Mouse (Mus musculus) layer of hippocampus, adult 2 months (tissue): ENCODE measurements around the gene Adamts4. TPM values are rescaled to one million over a fixed set of nuclear protein-coding genes. Genes with fewer than 3 reads are reported as not detected.

Experiments used
- DNase-seq, 2 experiments: peaks; one replicate each; pipeline ENCODE4 v3.0.0; 2022; ENCODE audit warnings: low spot score in 2 of 2
- H3K27ac ChIP-seq: fragments of 200-600 bp; 2 replicates; pipeline ENCODE4 v1.8.1; 2022
- H3K4me3 ChIP-seq: fragments of 200-600 bp; 2 replicates; pipeline ENCODE4 v1.8.1; 2022; ENCODE audit warnings: mild to moderate bottlenecking
- CTCF ChIP-seq: fragments of 200-600 bp; conservative IDR thresholded peaks from 2 replicates; pipeline ENCODE4 v1.8.1; 2022; ENCODE audit warnings: antibody characterized with exemption, mild to moderate bottlenecking, moderate library complexity
- total RNA-seq, 2 experiments: library from RNA; stranded (reverse); gene quantifications; 2 replicates each; pipeline ENCODE4 v1.2.3; 2021

Adamts4 gene
- total RNA-seq, 2 experiments from 2014 or later: 9.6 to 10.9 TPM

- no peak for TF ChIP-seq CTCF
- Histone ChIP-seq H3K27ac (peak overlapping the region; percentile 87), H3K4me3 (peak overlapping the region; percentile 70)
- DNase-seq: peak in 1 of 2 experiments; percentile 18
Observed at GRCm38 (mm10) chr1:171221281-171222193, 28.7 kb upstream of the Adamts4 start.

DNA sequence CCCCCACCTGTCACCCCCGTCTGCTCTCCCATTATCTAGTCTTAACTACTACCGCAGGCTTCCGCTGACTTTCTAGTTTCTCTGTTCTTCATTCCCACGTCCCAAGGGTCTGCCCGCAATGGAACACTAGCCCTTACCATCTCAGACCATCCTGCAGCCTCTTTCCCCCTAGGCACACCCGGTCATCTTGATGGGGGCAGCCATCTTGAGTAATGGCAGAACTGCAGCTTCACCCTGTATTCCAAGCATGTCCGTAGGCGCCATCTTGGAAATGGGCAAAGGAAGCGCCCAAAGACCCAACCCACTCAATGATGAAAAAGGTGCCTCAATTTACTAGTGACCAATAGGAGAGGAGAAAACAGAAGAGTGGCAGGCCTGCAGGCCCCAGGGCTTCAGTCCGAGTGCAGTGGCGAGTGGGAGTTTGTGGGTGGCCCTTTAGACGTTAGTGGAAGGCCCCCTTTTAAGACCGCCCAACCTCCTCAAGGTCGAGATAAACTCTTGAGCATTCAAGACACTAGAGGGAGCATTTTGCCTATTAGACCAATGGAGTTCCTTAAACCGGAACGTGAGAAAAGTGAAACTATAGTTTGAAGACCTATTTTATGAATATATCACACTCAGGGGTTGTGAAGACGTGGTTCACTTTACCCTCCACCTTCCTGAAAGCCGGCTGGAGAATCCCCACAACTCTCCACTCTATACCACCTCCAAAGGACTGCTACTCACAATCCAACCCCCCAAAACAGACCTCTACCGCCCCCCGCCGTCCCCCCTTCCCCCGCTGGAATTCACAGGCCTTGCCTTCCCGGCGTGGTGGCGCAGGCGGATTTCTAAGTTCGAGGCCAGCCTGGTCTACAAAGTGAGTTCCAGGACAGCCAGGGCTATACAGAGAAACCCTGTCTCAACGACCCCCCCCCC, 27.7 kb upstream of the Adamts4 start, which contains the start of gene Tomm40l:
Tomm40l (minus strand) TSS at position 277 of the 918 bp plus-strand sequence.
- peak within 1 kb of the TSS; percentile 90 for H3K27ac ChIP-seq
- peak; percentile 89 to 99 for DNase-seq
- TF ChIP-seq CTCF: peak; percentile 84
- H3K4me3 ChIP-seq: peak within 1 kb of the TSS; percentile 70

DNA sequence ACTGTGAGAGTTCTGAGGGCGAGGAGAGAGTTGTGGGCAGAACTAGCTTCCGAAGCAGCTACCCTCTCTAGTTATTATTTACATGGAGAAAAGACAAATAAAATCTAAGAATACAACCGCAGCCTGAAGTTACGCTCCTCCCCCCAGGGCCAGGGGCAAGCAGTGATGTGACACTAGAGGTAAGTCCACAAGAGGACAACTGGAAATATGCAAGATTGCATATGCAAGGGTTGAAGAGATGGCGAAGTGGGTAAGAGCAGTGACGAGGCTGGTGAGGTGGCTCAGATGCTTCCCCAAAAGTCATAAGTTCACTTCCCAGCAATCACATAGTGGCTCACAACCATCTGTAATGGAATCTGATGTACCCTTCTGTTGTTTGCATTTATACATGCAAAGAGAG, 27.1 kb upstream of the Adamts4 start:
- peak overlapping the region; percentile 90; the same call in 1 of the 2 replicates for H3K27ac ChIP-seq
- no peak for DNase-seq
- H3K4me3 ChIP-seq: no peak overlapping the region
- TF ChIP-seq CTCF: no peak

DNA sequence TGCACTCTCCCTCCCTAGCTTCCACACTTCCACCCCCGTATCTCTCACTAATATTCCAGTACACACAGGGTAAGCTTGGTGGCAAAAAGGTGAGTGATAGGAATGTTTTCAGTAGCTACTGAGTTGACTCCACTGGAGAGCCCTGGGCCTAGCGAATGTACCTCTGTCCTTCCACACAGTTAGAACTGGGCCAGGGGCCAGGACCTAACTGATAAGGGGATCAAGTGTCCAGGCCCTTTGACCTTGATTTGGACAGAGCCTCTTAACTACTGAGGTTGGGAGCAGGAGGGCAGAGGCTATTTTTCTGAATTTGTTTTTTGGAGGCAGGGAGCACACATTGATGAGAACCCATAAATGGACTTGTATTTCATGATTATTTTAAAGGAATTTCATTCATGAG, 26.4 kb upstream of the Adamts4 start:
- no peak overlapping the region for H3K27ac ChIP-seq
- no peak overlapping the region for H3K4me3 ChIP-seq
- TF ChIP-seq CTCF: no peak

DNA sequence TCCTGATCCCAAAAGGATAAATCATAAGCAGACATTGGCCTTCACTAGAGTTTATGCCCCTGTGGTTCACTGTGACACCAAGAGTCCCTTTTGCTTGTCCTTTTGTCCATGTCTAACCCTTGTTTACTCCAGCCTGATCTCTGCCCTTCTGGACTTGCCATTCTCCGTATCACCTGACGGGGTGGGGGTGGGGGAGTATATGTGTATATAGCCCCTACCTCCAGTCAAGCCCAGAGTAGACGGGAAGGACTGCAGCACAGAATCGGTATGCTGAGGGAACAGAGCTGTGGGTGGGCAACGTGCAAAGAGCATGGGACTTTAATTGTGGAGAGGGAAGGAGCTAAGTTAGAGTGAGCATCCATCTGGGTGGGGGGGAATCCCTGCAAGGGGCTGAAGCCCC, 25.4 kb upstream of the Adamts4 start, which contains the start of gene Apoa2:
Apoa2 (plus strand) TSS at position 198 of the 400 bp plus-strand sequence.
- DNase-seq: no peak
- H3K4me3 ChIP-seq: no peak within 1 kb of the TSS
- no peak within 1 kb of the TSS for H3K27ac ChIP-seq
- no peak for TF ChIP-seq CTCF

More for the DNA sequence above, 26.4 kb upstream of the Adamts4 start:
- DNase-seq: no peak

DNA sequence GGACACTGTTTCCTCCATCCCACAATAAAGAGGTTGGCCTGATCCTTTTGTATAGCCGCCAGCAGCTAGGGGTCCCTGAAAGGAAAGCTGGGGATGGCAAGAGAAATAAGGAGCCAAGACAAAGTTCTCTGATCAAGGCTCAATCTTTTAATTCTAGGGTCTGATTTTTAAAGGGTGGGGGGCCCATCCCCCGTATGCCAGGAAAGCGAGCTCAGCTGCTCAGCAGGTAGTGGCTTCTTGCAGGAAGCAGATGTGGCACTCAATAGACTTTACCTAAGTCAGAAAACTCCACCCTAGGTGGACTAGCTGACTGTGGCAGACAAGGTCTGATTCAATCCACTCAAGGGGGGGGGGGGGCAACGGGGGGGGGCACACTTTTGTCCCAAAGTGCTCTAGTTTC, 23.4 kb upstream of the Adamts4 start:
- no peak for TF ChIP-seq CTCF
- Histone ChIP-seq H3K4me3 (no peak overlapping the region), H3K27ac (no peak overlapping the region)
- DNase-seq: no peak

GRCm38 (mm10) chr1:171227879-171228278, 22.3 kb upstream of the Adamts4 start:
- no peak overlapping the region for H3K27ac ChIP-seq
- no peak for DNase-seq
- no peak for TF ChIP-seq CTCF
- no peak overlapping the region for H3K4me3 ChIP-seq

DNA sequence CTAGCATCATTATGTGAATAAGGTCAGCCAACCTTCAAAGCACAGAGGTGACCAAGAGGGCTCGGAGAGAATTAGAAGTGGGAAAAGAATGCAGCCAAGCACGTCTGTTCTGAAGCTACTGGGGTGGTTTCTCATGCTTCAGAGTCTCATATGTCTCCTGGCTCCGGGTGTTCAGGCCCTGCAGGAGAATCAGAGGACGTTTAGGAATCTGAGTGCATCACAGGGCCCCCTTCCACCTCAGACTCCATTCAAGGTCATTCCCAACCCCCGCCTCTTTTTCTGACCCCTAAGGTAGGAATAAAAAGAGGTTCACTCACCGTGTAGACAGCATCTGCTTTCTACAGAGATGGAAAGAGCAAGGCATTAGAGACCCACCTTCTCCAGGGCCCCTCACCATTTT, 20.5 kb upstream of the Adamts4 start:
- no peak overlapping the region for H3K27ac ChIP-seq
- DNase-seq: no peak
- no peak overlapping the region for H3K4me3 ChIP-seq
- no peak for TF ChIP-seq CTCF

DNA sequence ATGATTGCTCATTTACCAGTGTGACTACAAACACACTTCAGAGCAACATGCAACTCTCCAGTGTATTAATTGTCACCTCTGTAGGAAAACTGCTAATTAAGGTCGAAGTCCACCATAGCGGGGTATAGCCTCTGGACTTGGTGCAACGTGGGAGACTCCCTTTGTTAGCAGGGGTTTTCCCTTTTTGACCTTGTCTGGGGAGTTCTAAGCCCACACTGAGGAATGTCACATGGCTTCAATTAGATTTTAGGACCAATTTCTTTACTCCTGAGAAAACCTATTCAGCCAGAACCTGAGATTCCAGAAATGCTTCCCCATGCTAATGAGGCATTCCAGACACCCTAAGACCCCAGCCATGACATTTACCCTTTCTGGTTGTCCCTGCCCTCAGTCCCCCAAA, 20.0 kb upstream of the Adamts4 start:
- H3K27ac ChIP-seq: no peak overlapping the region
- H3K4me3 ChIP-seq: no peak overlapping the region
- TF ChIP-seq CTCF: no peak
- DNase-seq: no peak

- TF ChIP-seq CTCF: no peak
- no peak overlapping the region for H3K4me3 ChIP-seq
- no peak overlapping the region for H3K27ac ChIP-seq
- no peak for DNase-seq
Observed at GRCm38 (mm10) chr1:171231844-171232243, 18.4 kb upstream of the Adamts4 start.

DNA sequence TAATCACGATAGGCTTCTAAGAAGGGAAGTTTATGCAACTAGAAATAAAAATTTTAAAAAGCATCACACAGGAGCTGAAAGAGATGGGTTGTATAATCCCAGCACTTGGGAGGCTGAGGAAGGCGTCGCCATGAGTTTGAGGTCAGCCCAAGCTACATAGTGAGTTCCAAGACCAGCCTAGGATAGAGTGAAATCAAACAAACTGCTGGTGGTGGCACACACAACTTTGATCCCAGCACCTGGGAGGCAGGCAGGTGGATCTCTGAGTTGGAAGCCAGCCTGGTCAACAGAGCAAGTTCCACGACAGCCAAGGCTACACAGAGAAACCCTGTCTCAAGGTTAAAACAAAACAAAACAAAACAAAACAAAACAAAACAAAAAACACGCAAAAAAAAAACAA, 17.9 kb upstream of the Adamts4 start:
- no peak for DNase-seq
- H3K4me3 ChIP-seq: no peak overlapping the region
- TF ChIP-seq CTCF: no peak
- H3K27ac ChIP-seq: no peak overlapping the region

- TF ChIP-seq CTCF: no peak
- Histone ChIP-seq H3K27ac (no peak overlapping the region), H3K4me3 (peak overlapping the region; percentile 9; the same call in 1 of the 2 replicates)
- DNase-seq: no peak
Observed at GRCm38 (mm10) chr1:171232800-171233730, 17.2 kb upstream of the Adamts4 start.
